ENCODE assay signal across 16 mouse cellular contexts in genomic region chr6:116361993-116362392, GRCm38 (mm10).
"Had no signal": no experiment of that assay in that cellular context is flagged by ENCODE, and none has a peak within 500 bp of the region (broad histone marks: within the 10 kb centered on the region; RNA-seq: fewer than 3 reads in every experiment).

No protein-coding gene starts in this region.

- H3K27ac ChIP-seq: neural tube, embryonic 13.5 days; neural tube, embryonic 15.5 days; stomach, embryonic 15.5 days; stomach, postnatal 0 days had no signal

- H3K9me3 ChIP-seq: neural tube, embryonic 13.5 days; neural tube, embryonic 15.5 days; stomach, embryonic 15.5 days had no signal

- H3K27me3 ChIP-seq: neural tube, embryonic 13.5 days; neural tube, embryonic 15.5 days; stomach, embryonic 15.5 days had no signal

- DNase-seq: retina, postnatal 1 day; right cerebral cortex, adult 18-20 months; right cerebral cortex, postnatal 14 days; right cerebral cortex, postnatal 25 days; right cerebral cortex, postnatal 4 days; spleen, adult 18-20 months; thymus, adult 18-20 months; thymus, adult 2 months; thymus, postnatal 14 days; thymus, postnatal 25 days; thymus, postnatal 36 days; thymus, postnatal 4 days had no signal

- H3K4me3 ChIP-seq: neural tube, embryonic 13.5 days; neural tube, embryonic 15.5 days; stomach, embryonic 15.5 days had no signal

- H3K4me2 ChIP-seq: neural tube, embryonic 13.5 days; neural tube, embryonic 15.5 days; stomach, embryonic 15.5 days had no signal

- H3K9ac ChIP-seq: neural tube, embryonic 13.5 days; neural tube, embryonic 15.5 days; stomach, embryonic 15.5 days had no signal

- H3K4me1 ChIP-seq: stomach, embryonic 15.5 days had no signal

- H3K36me3 ChIP-seq: neural tube, embryonic 13.5 days; neural tube, embryonic 15.5 days; stomach, embryonic 15.5 days had no signal
